Mouse (Mus musculus) urinary bladder, adult 2 months (tissue): ENCODE measurements at regions not wholly inside any gene's neighbourhood (a gene's known extent, or its start where the extent isn't known, plus 50 kb on each side); places are given as distances from the start of the nearest gene placed in this dataset.

Experiments used
- DNase-seq: peaks from one replicate; pipeline ENCODE4 v3.0.0; 2022; ENCODE audit warnings: low spot score

DNA sequence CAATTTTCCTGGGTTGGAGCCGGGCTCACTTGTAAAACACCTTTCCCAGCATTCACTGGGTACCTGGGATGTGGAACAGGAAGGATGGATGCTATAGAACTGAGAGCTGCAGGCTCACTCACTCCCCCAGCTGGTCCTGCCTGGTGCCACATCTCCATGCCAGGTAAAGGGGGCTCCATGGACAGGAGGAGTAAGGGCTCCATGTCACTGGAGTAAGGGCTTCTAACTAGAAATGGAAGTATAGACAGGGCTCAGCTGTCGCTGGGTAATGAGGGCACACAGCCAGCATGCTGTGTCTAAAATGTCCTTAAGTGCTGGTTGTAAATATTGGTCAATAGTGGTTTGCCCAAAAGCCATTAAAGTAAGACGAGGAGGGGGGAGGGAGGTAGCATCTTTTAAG lies 99.4 kb upstream of the Gpr12 start:
- no peak for DNase-seq

DNA sequence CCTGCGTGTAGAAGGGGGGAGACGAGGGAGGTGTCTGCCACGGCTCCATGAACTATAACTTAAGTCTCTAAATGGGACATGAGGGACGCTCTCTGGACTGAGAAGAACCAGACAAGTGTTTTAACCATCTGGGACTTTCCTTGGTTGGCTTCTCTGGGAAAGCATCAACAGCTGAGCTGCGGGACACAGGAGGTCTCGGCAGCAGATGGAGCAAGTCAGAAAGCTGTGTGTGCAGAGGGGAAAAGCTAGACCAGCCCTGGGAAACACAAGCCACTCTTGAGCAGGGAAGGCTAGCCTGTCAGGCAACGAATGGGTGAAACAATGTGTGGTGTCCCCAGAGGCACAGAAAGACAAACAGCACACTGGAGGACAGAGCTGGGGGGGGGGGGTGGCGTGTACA lies 98.5 kb upstream of the Gpr12 start:
- DNase-seq: no peak

DNA sequence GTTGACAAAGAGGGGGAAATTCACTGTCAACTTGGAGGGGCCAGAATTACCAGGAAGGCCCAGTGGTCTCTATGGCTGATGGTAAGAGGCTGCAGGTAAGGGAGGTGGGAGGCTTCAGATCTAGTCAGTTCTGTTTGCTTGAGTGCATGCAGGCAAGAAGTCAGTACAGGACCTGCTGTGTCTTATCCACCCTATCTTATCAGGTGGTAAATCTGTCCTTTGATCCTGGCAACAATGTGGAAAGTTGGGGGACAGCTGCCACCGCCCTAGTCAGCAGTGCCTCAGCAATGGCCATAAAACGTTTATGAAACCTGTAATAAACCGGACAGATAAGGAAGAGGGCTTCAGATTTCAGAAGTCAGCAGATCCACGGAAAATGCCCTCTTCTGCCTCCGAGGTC lies 97.9 kb upstream of the Gpr12 start:
- DNase-seq: no peak

DNA sequence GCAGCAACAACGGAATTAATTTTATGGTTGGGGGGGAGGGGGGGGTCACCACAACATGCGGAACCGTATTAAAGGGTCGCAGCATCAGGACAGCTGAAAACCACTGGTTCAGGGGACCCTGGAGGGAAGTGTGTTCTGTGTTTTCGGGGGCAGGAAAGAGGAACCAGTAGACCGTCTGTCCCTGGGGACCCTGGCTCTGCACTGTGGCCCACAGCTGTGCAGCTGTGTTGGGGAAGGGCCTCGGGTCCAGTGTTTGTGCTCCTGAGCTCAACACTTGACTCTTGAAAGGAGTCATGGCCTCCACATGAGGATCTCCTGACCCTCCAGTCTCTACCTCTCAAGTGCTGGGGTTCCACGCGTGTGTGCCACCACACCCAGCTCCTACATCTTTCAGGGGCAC lies 96.5 kb upstream of the Gpr12 start:
- no peak for DNase-seq

GRCm38 (mm10) chr5:146679198-146679681 lies 94.2 kb upstream of the Gpr12 start:
- DNase-seq: no peak

- no peak for DNase-seq
Measured at GRCm38 (mm10) chr5:146678775-146679170, 93.7 kb upstream of the Gpr12 start.

- DNase-seq: no peak
Measured at GRCm38 (mm10) chr5:146678049-146678774, 93.2 kb upstream of the Gpr12 start.

GRCm38 (mm10) chr5:146677151-146677515 lies 92.1 kb upstream of the Gpr12 start:
- DNase-seq: no peak

GRCm38 (mm10) chr5:146676470-146677150 lies 91.6 kb upstream of the Gpr12 start:
- no peak for DNase-seq

DNA sequence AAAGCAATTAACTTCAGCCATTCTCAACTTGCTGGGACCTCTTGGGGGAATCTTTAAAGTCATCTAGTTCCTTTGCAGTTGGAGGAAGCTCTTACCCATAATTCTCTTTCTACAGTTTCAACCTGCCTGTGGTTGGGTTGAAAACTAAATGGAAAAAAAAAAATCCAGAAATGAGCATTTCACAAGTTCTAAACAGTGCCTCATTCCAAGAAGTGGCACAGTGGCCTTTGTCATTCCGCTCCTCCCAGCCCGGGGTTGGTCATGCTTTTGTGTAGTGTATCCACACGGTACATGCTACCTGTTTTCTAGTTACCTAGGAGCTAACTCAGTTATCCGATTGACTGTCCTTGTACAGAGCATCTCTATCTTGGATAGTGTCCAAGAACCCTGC lies 90.8 kb upstream of the Gpr12 start:
- DNase-seq: no peak

GRCm38 (mm10) chr5:146675006-146675886 lies 90.2 kb upstream of the Gpr12 start:
- peak; percentile 58 for DNase-seq

GRCm38 (mm10) chr5:146661751-146662150 lies 76.7 kb upstream of the Gpr12 start:
- no peak for DNase-seq

GRCm38 (mm10) chr5:146657228-146657627 lies 72.2 kb upstream of the Gpr12 start:
- no peak for DNase-seq

GRCm38 (mm10) chr5:146655394-146655793 lies 70.4 kb upstream of the Gpr12 start:
- DNase-seq: no peak

DNA sequence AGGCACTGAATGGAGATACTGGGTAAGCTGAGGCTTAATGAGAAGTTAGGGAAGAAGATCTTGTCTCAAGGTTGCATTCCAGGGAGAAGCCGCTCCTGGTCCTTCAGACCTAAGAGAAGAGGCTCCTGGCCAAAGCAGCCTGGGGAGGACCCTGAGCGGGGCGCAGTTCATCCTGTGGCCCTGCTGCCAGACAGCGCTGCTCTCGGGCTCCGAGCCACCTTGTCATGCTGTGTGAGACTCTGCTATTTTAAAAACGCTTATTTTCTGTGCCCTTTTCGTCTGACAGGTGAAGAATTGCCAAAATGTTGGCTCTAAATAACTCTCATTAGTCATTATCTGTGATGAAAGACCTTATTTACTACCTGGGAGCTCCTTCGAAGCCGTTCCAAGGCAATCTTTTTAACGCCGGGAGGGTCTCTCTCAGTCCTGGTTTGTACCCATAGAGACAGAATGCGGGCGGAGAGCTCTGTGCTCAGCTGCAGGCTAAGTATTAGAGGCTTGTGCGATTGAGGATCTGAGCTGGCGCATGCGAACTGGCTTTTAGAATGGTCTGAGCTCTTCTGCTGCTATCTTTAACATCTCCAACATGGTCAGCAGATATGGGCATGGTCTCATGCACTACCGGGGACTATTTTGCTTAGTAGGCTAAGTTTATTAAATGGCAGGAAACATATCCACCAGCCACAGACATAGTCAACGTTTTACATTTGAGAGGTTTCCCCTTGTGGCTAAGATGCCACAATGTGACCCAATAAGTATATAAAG lies 68.8 kb upstream of the Gpr12 start:
- no peak for DNase-seq

DNA sequence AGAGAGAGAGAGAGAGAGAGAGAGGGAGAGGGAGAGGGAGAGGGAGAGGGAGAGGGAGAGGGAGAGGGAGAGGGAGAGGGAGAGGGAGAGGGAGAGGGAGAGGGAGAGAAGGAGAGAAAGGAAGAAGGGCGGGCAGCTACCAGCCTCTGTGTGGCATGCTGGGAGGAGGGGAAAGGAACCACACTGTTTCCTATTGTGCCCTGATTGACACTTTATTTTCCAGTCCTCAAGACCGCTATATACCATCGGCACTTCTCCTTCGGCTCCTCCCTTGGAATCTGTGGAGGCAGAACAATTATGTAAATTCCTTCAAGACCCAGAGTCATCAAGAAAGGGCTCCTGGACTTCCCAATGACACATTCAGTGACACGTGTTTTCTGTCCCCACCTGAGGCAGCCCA lies 67.8 kb upstream of the Gpr12 start:
- no peak for DNase-seq

DNA sequence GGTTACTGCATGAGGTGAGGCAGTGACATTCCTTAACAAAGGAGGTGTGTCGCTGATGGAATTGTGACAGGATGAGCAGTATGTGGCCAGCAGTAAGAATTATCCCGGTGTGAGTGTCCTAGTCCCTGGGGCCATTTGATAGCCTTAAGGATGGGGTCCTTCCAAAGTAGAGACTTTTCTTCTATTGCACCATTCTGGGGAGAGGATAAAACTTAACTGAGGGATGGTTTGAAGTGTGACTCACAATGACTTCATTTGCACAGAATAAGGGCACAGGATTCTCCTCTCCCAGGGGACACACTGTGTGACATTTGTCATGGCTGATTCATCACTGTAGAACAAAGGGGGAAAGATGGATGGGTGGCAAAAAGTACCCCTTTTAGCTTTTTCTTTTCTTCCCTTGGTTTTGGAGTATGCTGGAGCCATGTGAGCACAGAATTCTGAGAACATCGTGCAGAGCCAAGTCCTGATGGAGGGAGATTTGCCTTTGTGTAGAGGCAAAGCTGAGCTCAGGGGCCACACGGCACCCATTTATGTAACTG lies 63.6 kb upstream of the Gpr12 start:
- DNase-seq: no peak

DNA sequence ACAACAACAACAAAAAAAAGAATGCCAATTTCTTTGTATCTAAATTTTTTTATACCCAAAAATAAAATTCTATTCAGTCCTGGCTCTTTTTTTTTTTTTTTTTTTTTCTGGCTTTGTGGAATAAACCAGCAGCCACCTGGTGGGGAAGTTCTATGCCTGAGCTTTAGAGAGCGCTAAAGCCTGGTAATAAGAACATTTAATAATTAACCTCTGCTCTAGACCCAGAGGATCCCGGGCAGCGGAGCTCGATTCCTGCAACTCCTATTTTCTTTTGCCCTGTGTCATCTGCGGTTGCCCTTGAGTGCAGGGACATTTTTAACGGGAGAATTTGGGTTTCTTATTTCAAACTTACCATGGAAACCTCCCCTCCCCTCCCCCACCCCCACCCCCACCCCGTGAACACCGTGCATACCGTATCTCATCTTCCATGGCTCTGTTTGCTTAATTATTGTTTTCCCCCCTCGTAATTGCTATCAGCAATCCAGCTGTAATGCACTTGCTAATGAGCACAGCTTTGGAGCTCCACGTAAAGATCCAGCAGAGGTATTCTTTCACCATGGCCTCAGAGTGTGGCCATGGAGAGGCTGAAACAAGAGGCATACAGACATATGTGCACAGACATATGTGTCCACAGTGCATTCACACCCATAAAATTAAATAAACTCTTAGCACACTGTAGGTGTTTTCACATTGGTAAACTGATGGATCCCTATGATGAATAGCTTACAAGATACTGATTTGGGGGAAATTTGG lies 62.8 kb upstream of the Gpr12 start:
- DNase-seq: no peak

DNA sequence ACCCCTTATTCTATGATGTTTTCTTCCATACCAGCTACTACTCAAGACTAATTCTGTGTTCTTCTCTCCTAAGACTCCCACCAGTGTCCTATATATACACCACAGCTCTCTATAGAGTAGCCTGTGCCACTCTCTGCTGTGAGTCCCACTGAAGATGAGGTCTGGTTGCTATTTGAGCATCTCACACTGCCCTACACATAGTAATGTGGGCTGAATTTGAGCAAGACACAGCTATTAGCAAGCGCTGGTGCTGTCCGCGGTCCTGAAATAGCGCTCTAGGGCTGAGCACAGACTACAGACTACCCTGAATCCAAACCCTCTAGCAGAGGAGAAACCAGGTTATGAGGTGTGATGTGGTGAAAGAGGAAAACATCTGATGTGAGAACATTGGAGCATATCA lies 59.5 kb upstream of the Gpr12 start:
- DNase-seq: no peak

DNA sequence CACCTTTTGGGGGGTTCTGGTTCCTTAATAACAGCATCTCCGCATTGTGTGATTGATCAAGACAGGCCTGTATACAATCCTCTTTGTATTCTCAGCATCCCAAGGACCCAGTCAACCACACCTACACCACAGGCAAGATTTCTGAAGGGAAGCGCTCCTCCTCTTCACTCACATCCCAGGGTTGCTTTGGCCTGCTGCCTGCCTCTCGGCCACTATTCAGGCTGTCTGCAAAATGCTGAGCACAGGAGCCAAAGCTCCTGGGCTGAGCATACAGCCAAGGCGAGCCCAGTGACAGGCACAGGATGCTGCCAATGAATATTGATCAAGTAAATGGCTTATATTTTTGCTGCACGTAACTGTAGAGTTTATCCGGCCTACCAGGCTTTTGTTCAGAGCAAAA lies 56.9 kb upstream of the Gpr12 start:
- no peak for DNase-seq

DNA sequence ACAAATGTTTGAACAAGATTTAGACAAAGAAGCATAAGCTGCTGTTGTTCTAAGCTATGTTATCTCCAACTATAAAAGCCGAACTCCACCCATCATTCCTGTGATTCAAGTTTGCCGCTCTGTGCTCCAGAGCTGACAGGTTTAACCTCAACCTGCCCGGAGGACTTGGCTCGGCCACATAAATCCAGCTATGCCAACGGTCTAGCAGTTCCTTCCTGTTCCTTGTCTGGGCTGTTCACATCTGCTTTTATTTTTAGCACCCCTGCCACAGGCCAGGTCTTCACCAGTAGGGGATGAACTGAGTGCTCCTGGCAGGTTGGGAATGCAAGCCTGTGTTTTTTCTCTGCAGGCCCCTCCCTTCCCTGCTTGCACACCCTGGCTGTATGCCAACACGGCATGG lies 51.8 kb upstream of the Gpr12 start:
- no peak for DNase-seq
